Mouse (Mus musculus): Measurements from ENCODE around the gene Zranb3. TPM values are rescaled to one million over a fixed set of nuclear protein-coding genes. Genes with fewer than 3 reads are reported as not detected.
"Not testable (repeated sequence)": the region's sequence is repeated elsewhere in the genome, so short reads cannot be mapped to it uniquely, and the experiment has no call there.

The Zranb3 gene
- polyA plus RNA-seq, 1 experiment from 2014 or later: 11.4 TPM

- H3K36me3 ChIP-seq: peaks cover 7% of the 10 kb centered on the region; the same call in 1 of the 2 replicates
- no peak for ATAC-seq (ENCODE audit: insufficient number of reproducible peaks, insufficient read depth, low FRiP score, low TSS enrichment, low read depth)
- H3K9me3 ChIP-seq: no peaks in the 10 kb centered on the region
- no peak overlapping the region for H3K4me3 ChIP-seq
- 83% methylated on average over 4 of the region's 4 CpGs for WGBS
- no peak overlapping the region for H3K9ac ChIP-seq
- no peaks in the 10 kb centered on the region for H3K4me1 ChIP-seq
- H3K4me2 ChIP-seq: no peak overlapping the region
- H3K27me3 ChIP-seq: no peaks in the 10 kb centered on the region
- H3K27ac ChIP-seq: no peak overlapping the region
Measured at GRCm38 (mm10) chr1:128013698-128014386, 89.0 kb downstream of the Zranb3 start.

GRCm38 (mm10) chr1:128009751-128010150, 93.1 kb downstream of the Zranb3 start:
- 95% methylated on average over 2 of the region's 2 CpGs for WGBS
- no peak for ATAC-seq (ENCODE audit: insufficient number of reproducible peaks, insufficient read depth, low FRiP score, low TSS enrichment, low read depth)
- no peak overlapping the region for H3K4me2 ChIP-seq

GRCm38 (mm10) chr1:128006042-128006600, 96.7 kb downstream of the Zranb3 start:
- not testable (repeated sequence) for H3K4me2 ChIP-seq; H3K4me3 ChIP-seq; H3K9ac ChIP-seq; H3K4me1 ChIP-seq; H3K9me3 ChIP-seq; H3K36me3 ChIP-seq; H3K27me3 ChIP-seq; ATAC-seq (ENCODE audit: insufficient number of reproducible peaks, insufficient read depth, low FRiP score, low TSS enrichment, low read depth); H3K27ac ChIP-seq
- 93% methylated on average over 11 of the region's 11 CpGs for WGBS

More at GRCm38 (mm10) chr1:128009751-128010150, 93.1 kb downstream of the Zranb3 start:
- no peaks in the 10 kb centered on the region for H3K27me3 ChIP-seq
- no peak overlapping the region for H3K4me3 ChIP-seq
- no peaks in the 10 kb centered on the region for H3K4me1 ChIP-seq
- H3K9me3 ChIP-seq: no peaks in the 10 kb centered on the region
- H3K9ac ChIP-seq: no peak overlapping the region
- no peak overlapping the region for H3K27ac ChIP-seq
- H3K36me3 ChIP-seq: peaks cover 7% of the 10 kb centered on the region; the same call in 1 of the 2 replicates

- H3K27ac ChIP-seq: no peak overlapping the region
- H3K4me3 ChIP-seq: no peak overlapping the region
- peaks cover 7% of the 10 kb centered on the region for H3K4me1 ChIP-seq
- no peaks in the 10 kb centered on the region for H3K36me3 ChIP-seq
- WGBS: 66% methylated on average over 2 of the region's 2 CpGs
- no peak overlapping the region for H3K9ac ChIP-seq
- no peaks in the 10 kb centered on the region for H3K9me3 ChIP-seq
- H3K27me3 ChIP-seq: no peaks in the 10 kb centered on the region
- no peak overlapping the region for H3K4me2 ChIP-seq
- no peak for ATAC-seq (ENCODE audit: insufficient number of reproducible peaks, insufficient read depth, low FRiP score, low TSS enrichment, low read depth)
Measured at GRCm38 (mm10) chr1:128004371-128004720, 98.5 kb downstream of the Zranb3 start.

GRCm38 (mm10) chr1:128003712-128004370, 99.0 kb downstream of the Zranb3 start:
- H3K27me3 ChIP-seq: no peaks in the 10 kb centered on the region
- no peaks in the 10 kb centered on the region for H3K36me3 ChIP-seq
- no peak for ATAC-seq (ENCODE audit: insufficient number of reproducible peaks, insufficient read depth, low FRiP score, low TSS enrichment, low read depth)
- peaks cover 7% of the 10 kb centered on the region for H3K4me1 ChIP-seq
- no peak overlapping the region for H3K27ac ChIP-seq
- H3K4me3 ChIP-seq: no peak overlapping the region
- 71% methylated on average over 4 of the region's 4 CpGs for WGBS
- H3K4me2 ChIP-seq: no peak overlapping the region
- no peaks in the 10 kb centered on the region for H3K9me3 ChIP-seq
- no peak overlapping the region for H3K9ac ChIP-seq

GRCm38 (mm10) chr1:128002159-128002558, 100.7 kb downstream of the Zranb3 start:
- no peak overlapping the region for H3K4me2 ChIP-seq
- no peak overlapping the region for H3K4me3 ChIP-seq
- H3K27me3 ChIP-seq: no peaks in the 10 kb centered on the region
- no peak overlapping the region for H3K27ac ChIP-seq
- no peaks in the 10 kb centered on the region for H3K9me3 ChIP-seq
- no peak overlapping the region for H3K9ac ChIP-seq
- ATAC-seq (ENCODE audit: insufficient number of reproducible peaks, insufficient read depth, low FRiP score, low TSS enrichment, low read depth): no peak
- no peaks in the 10 kb centered on the region for H3K36me3 ChIP-seq
- H3K4me1 ChIP-seq: peaks cover 7% of the 10 kb centered on the region
- WGBS: 83% methylated on average over 2 of the region's 2 CpGs

GRCm38 (mm10) chr1:128000931-128001330, 101.9 kb downstream of the Zranb3 start:
- not testable (repeated sequence) for H3K9ac ChIP-seq; H3K27me3 ChIP-seq; H3K4me1 ChIP-seq; H3K36me3 ChIP-seq; H3K27ac ChIP-seq; H3K4me3 ChIP-seq; ATAC-seq (ENCODE audit: insufficient number of reproducible peaks, insufficient read depth, low FRiP score, low TSS enrichment, low read depth); H3K4me2 ChIP-seq; H3K9me3 ChIP-seq
- 87% methylated on average over 4 of the region's 4 CpGs for WGBS

- Histone ChIP-seq H3K9me3 (no peaks in the 10 kb centered on the region), H3K9ac (no peak overlapping the region), H3K4me1 (peaks cover 5% of the 10 kb centered on the region; the same call in 1 of the 2 replicates), H3K36me3 (0 out of 2 replicates have a peak, but pooled peaks cover 6% of the 10 kb centered on the region), H3K27me3 (no peaks in the 10 kb centered on the region), H3K4me2 (no peak overlapping the region), H3K27ac (no peak overlapping the region), H3K4me3 (no peak overlapping the region)
- ATAC-seq (ENCODE audit: insufficient number of reproducible peaks, insufficient read depth, low FRiP score, low TSS enrichment, low read depth): no peak
- 89% methylated on average over 4 of the region's 4 CpGs for WGBS
Measured at GRCm38 (mm10) chr1:127993892-127994291, 109.0 kb downstream of the Zranb3 start.

- H3K36me3 ChIP-seq: 0 out of 2 replicates have a peak, but pooled peaks cover 6% of the 10 kb centered on the region
- H3K27ac ChIP-seq: no peak overlapping the region
- no peaks in the 10 kb centered on the region for H3K9me3 ChIP-seq
- peaks cover 10% of the 10 kb centered on the region for H3K4me1 ChIP-seq
- no peaks in the 10 kb centered on the region for H3K27me3 ChIP-seq
- ATAC-seq (ENCODE audit: insufficient number of reproducible peaks, insufficient read depth, low FRiP score, low TSS enrichment, low read depth): no peak
- no peak overlapping the region for H3K4me2 ChIP-seq
- no peak overlapping the region for H3K9ac ChIP-seq
- no peak overlapping the region for H3K4me3 ChIP-seq
- WGBS: 65% methylated on average over 9 of the region's 9 CpGs
Measured at GRCm38 (mm10) chr1:127989876-127990731, 112.7 kb downstream of the Zranb3 start.

GRCm38 (mm10) chr1:127989387-127989786, 113.5 kb downstream of the Zranb3 start:
- H3K4me1 ChIP-seq: peaks cover 11% of the 10 kb centered on the region

GRCm38 (mm10) chr1:127988246-127988645, 114.6 kb downstream of the Zranb3 start:
- Histone ChIP-seq H3K27ac (no peak overlapping the region), H3K4me3 (no peak overlapping the region), H3K4me1 (peaks cover 11% of the 10 kb centered on the region), H3K9ac (no peak overlapping the region), H3K36me3 (0 out of 2 replicates have a peak, but pooled peaks cover 6% of the 10 kb centered on the region), H3K27me3 (no peaks in the 10 kb centered on the region), H3K4me2 (no peak overlapping the region), H3K9me3 (no peaks in the 10 kb centered on the region)
- 84% methylated on average over 3 of the region's 3 CpGs for WGBS
- no peak for ATAC-seq (ENCODE audit: insufficient number of reproducible peaks, insufficient read depth, low FRiP score, low TSS enrichment, low read depth)

More at GRCm38 (mm10) chr1:127989387-127989786, 113.5 kb downstream of the Zranb3 start:
- Histone ChIP-seq H3K36me3 (0 out of 2 replicates have a peak, but pooled peaks cover 6% of the 10 kb centered on the region), H3K9me3 (no peaks in the 10 kb centered on the region), H3K4me2 (no peak overlapping the region), H3K9ac (no peak overlapping the region), H3K4me3 (no peak overlapping the region), H3K27ac (no peak overlapping the region), H3K27me3 (no peaks in the 10 kb centered on the region)
- 58% methylated on average over 4 of the region's 4 CpGs for WGBS
- no peak for ATAC-seq (ENCODE audit: insufficient number of reproducible peaks, insufficient read depth, low FRiP score, low TSS enrichment, low read depth)

All from embryonic facial prominence, embryonic 13.5 days (tissue).